ENCODE assay signal across 8 mouse cellular contexts in genomic region chr4:130792376-130793179, GRCm38 (mm10). TPM values are rescaled to one million over a fixed set of nuclear protein-coding genes. Genes with fewer than 3 reads are reported as not detected.
A peak's percentile ranks its signal among the peaks of the same experiment; 100 is the strongest.
DNase-seq lines count a peak whose midpoint lies in the region; ATAC-seq lines count a peak whose summit lies in the region.

Gene Sdc3 (plus strand): TSS chr4:130792537.

- H3K27ac ChIP-seq in forebrain, embryonic 16.5 days (ENCODE audit: low read length): peak within 1 kb of the TSS; percentile 78
- no peak within 1 kb of the TSS for H3K27ac ChIP-seq in liver, embryonic 15.5 days (replicated peaks)

- peaks cover 38% of the 10 kb centered on the region for H3K4me1 ChIP-seq in forebrain, embryonic 16.5 days (replicated peaks; ENCODE audit: control insufficient read depth, insufficient read depth, low read length)
- H3K4me1 ChIP-seq in liver, embryonic 15.5 days (replicated peaks): peaks cover 11% of the 10 kb centered on the region

- ATAC-seq in forebrain, embryonic 16.5 days: peak; percentile 56
- ATAC-seq in liver, embryonic 15.5 days (ENCODE audit: insufficient read depth): no peak

- WGBS in forebrain, embryonic 16.5 days: 2% methylated on average over 64 of the region's 99 CpGs
- WGBS in liver, embryonic 15.5 days (ENCODE audit: insufficient replicate concordance): 2% methylated on average over 90 of the region's 99 CpGs

- H3K4me2 ChIP-seq in forebrain, embryonic 16.5 days (ENCODE audit: low read length): peak within 1 kb of the TSS; percentile 84
- peak within 1 kb of the TSS; percentile 68 for H3K4me2 ChIP-seq in liver, embryonic 15.5 days

- no peaks in the 10 kb centered on the region for H3K36me3 ChIP-seq in forebrain, embryonic 16.5 days (ENCODE audit: control insufficient read depth, insufficient read depth)
- H3K36me3 ChIP-seq in liver, embryonic 15.5 days (replicated peaks): no peaks in the 10 kb centered on the region

- H3K27me3 ChIP-seq in forebrain, embryonic 16.5 days (replicated peaks; ENCODE audit: control insufficient read depth, insufficient read depth, low read length): no peaks in the 10 kb centered on the region
- H3K27me3 ChIP-seq in liver, embryonic 15.5 days: peaks cover 62% of the 10 kb centered on the region

- H3K9ac ChIP-seq in forebrain, embryonic 16.5 days (replicated peaks; ENCODE audit: low read depth, low read length): peak within 1 kb of the TSS; percentile 99
- H3K9ac ChIP-seq in liver, embryonic 15.5 days: peak within 1 kb of the TSS; percentile 47; the same call in 1 of the 2 replicates

- no peaks in the 10 kb centered on the region for H3K9me3 ChIP-seq in forebrain, embryonic 16.5 days (ENCODE audit: control insufficient read depth, low read length)
- H3K9me3 ChIP-seq in liver, embryonic 15.5 days (replicated peaks): no peaks in the 10 kb centered on the region

- peak; percentile 53 for DNase-seq in ovary, postnatal 36 days (ENCODE audit: low spot score)
- DNase-seq in ovary, postnatal 10 days (ENCODE audit: low spot score): no peak
- DNase-seq in adrenal gland, postnatal 14 days: peak; percentile 72
- DNase-seq in induced T-regulatory cell, adult 2 months (ENCODE audit: low read depth): peak; percentile 67
- DNase-seq in right cerebral cortex, postnatal 25 days: peak; percentile 55
- no peak for DNase-seq in yolk sac, embryonic 10.5 days (ENCODE audit: low spot score)

- peak within 1 kb of the TSS; percentile 89 for H3K4me3 ChIP-seq in forebrain, embryonic 16.5 days (replicated peaks; ENCODE audit: low read length)
- H3K4me3 ChIP-seq in liver, embryonic 15.5 days (replicated peaks): peak within 1 kb of the TSS; percentile 55

RNA-seq across cellular contexts. Expression of gene Sdc3, which starts in this region (rescaled TPM):
- total RNA-seq in adrenal gland, postnatal 14 days (2021): 233 and 245 TPM in 2 replicates
- 89.6 and 113 TPM in 2 replicates for polyA plus RNA-seq in forebrain, embryonic 16.5 days (2015; fragmentation: Nextera tagmentation; extraction: Ambion mirVana)
- polyA plus RNA-seq in liver, embryonic 15.5 days (2015; fragmentation: Nextera tagmentation; extraction: Ambion mirVana): 10.1 and 11.6 TPM in 2 replicates

Comparison
In these comparisons a context has a peak if more than half of its experiments do, and no peak if none do; other contexts are left out.
1. DNase-seq: peak in ovary, postnatal 36 days (single experiment), adrenal gland, postnatal 14 days (single experiment), induced T-regulatory cell, adult 2 months (single experiment) and right cerebral cortex, postnatal 25 days (single experiment); none in ovary, postnatal 10 days (single experiment) and yolk sac, embryonic 10.5 days (single experiment).